Mouse (Mus musculus) liver, embryonic 11.5 days (tissue): ENCODE measurements around the gene Apol10b. TPM values are rescaled to one million over a fixed set of nuclear protein-coding genes. Genes with fewer than 3 reads are reported as not detected.

Experiments used
- ATAC-seq: fragments of 200-750 bp; cut with Nextera tagmentation; replicated peaks from 2 replicates; pipeline ENCODE4 v1.8.0; 2017; ENCODE audit warnings: moderate number of reproducible peaks, mild to moderate bottlenecking, moderate TSS enrichment, moderate library complexity; ENCODE audit not compliant: low FRiP score
- DNase-seq: peaks from one replicate; pipeline ENCODE4 v3.0.0-alpha.2; 2017; ENCODE audit warnings: low spot score
- H3K27ac ChIP-seq: fragments of 300-500 bp; sonication (generic); 2 replicates; pipeline ENCODE4 v1.5.1; 2014; ENCODE audit warnings: mild to moderate bottlenecking, low read depth, low read length, control low read depth
- H3K27me3 ChIP-seq: fragments of 300-500 bp; sonication (generic); replicated peaks from 2 replicates; pipeline ENCODE4 v1.6.1; 2014; ENCODE audit warnings: low read length, mixed read lengths; ENCODE audit not compliant: control insufficient read depth, insufficient read depth
- H3K36me3 ChIP-seq: fragments of 300-500 bp; sonication (generic); 2 replicates; pipeline ENCODE4 v1.6.1; 2014; ENCODE audit warnings: mild to moderate bottlenecking, low read length, moderate library complexity, mixed read lengths; ENCODE audit not compliant: control insufficient read depth, insufficient read depth
- H3K4me1 ChIP-seq: fragments of 300-500 bp; sonication (generic); replicated peaks from 2 replicates; pipeline ENCODE4 v1.6.1; 2014; ENCODE audit warnings: low read length, mixed read lengths; ENCODE audit not compliant: control insufficient read depth, insufficient read depth
- H3K4me2 ChIP-seq: fragments of 300-500 bp; sonication (generic); 2 replicates; pipeline ENCODE4 v1.6.1; 2014; ENCODE audit warnings: mild to moderate bottlenecking, control low read depth, moderate library complexity
- H3K4me3 ChIP-seq: fragments of 300-500 bp; sonication (generic); 2 replicates; pipeline ENCODE4 v1.5.1; 2014; ENCODE audit warnings: low read depth, low read length, control low read depth
- H3K9ac ChIP-seq: fragments of 300-500 bp; sonication (generic); 2 replicates; pipeline ENCODE4 v1.6.1; 2014; ENCODE audit warnings: low read depth, low read length, control low read depth
- H3K9me3 ChIP-seq: fragments of 300-500 bp; sonication (generic); 2 replicates; pipeline ENCODE4 v1.6.1; 2016; ENCODE audit warnings: low read length, inconsistent platforms, mixed read lengths; ENCODE audit not compliant: control insufficient read depth
- WGBS: fragments of 180-500 bp; shearing (Covaris S2); extraction: QIAGEN DNeasy Blood & Tissue Kit; methylation state at CpG from one replicate; pipeline ENCODE4 v1.1.7; 2014; 5-methylcytosine and 5-hydroxymethylcytosine counted together
- polyA plus RNA-seq: library from polyadenylated mRNA; unstranded; fragments of >200 nt; fragmentation: Nextera tagmentation; extraction: Ambion mirVana; gene quantifications from 2 replicates; pipeline ENCODE4 v1.2.1, GENCODE M21; 2014

Gene Apol10b
- polyA plus RNA-seq, 1 experiment from 2014 or later: not detected

- Histone ChIP-seq H3K9ac (no peak overlapping the region), H3K36me3 (no peaks in the 10 kb centered on the region), H3K27me3 (no peaks in the 10 kb centered on the region), H3K4me3 (no peak overlapping the region), H3K4me1 (no peaks in the 10 kb centered on the region), H3K4me2 (no peak overlapping the region), H3K9me3 (no peaks in the 10 kb centered on the region), H3K27ac (no peak overlapping the region)
- 70% methylated on average over 1 of the region's 1 CpGs for WGBS
- DNase-seq: no peak
- ATAC-seq: no peak
Observed at GRCm38 (mm10) chr15:77593557-77593956, 2.4 kb downstream of the Apol10b start.

- DNase-seq: no peak
- no peak overlapping the region for H3K4me3 ChIP-seq
- H3K9me3 ChIP-seq: no peaks in the 10 kb centered on the region
- no peak overlapping the region for H3K27ac ChIP-seq
- no peak for ATAC-seq
- H3K9ac ChIP-seq: no peak overlapping the region
- no peak overlapping the region for H3K4me2 ChIP-seq
- H3K27me3 ChIP-seq: no peaks in the 10 kb centered on the region
- 69% methylated on average over 2 of the region's 2 CpGs for whole genome bisulfite sequencing
- no peaks in the 10 kb centered on the region for H3K36me3 ChIP-seq
- no peaks in the 10 kb centered on the region for H3K4me1 ChIP-seq
Observed at GRCm38 (mm10) chr15:77590881-77591280, 5.0 kb downstream of the Apol10b start.

- H3K9me3 ChIP-seq: no peaks in the 10 kb centered on the region
- no peak for ATAC-seq
- H3K36me3 ChIP-seq: no peaks in the 10 kb centered on the region
- H3K27me3 ChIP-seq: no peaks in the 10 kb centered on the region
- no peak overlapping the region for H3K4me2 ChIP-seq
- no peaks in the 10 kb centered on the region for H3K4me1 ChIP-seq
- no peak for DNase-seq
- H3K9ac ChIP-seq: no peak overlapping the region
- no peak overlapping the region for H3K4me3 ChIP-seq
- no peak overlapping the region for H3K27ac ChIP-seq
Observed at GRCm38 (mm10) chr15:77588981-77589380, 6.9 kb downstream of the Apol10b start.

- H3K27ac ChIP-seq: no peak overlapping the region
- no peaks in the 10 kb centered on the region for H3K9me3 ChIP-seq
- no peak for ATAC-seq
- no peaks in the 10 kb centered on the region for H3K36me3 ChIP-seq
- no peaks in the 10 kb centered on the region for H3K4me1 ChIP-seq
- no peak overlapping the region for H3K4me2 ChIP-seq
- DNase-seq: no peak
- no peaks in the 10 kb centered on the region for H3K27me3 ChIP-seq
- no peak overlapping the region for H3K4me3 ChIP-seq
- no peak overlapping the region for H3K9ac ChIP-seq
Observed at GRCm38 (mm10) chr15:77587026-77587425, 8.9 kb downstream of the Apol10b start.

GRCm38 (mm10) chr15:77581681-77582080 lies 14.2 kb downstream of the Apol10b start:
- no peak overlapping the region for H3K4me3 ChIP-seq
- DNase-seq (no peak), ATAC-seq (no peak)
- H3K27me3 ChIP-seq: no peaks in the 10 kb centered on the region
- no peak overlapping the region for H3K9ac ChIP-seq
- no peaks in the 10 kb centered on the region for H3K36me3 ChIP-seq
- H3K4me1 ChIP-seq: no peaks in the 10 kb centered on the region
- WGBS: 44% methylated on average over 1 of the region's 1 CpGs
- H3K9me3 ChIP-seq: no peaks in the 10 kb centered on the region
- H3K27ac ChIP-seq: no peak overlapping the region
- H3K4me2 ChIP-seq: no peak overlapping the region

- DNase-seq (no peak), ATAC-seq (no peak)
- WGBS: 88% methylated on average over 4 of the region's 4 CpGs
- no peaks in the 10 kb centered on the region for H3K4me1 ChIP-seq
- H3K36me3 ChIP-seq: no peaks in the 10 kb centered on the region
- H3K9me3 ChIP-seq: no peaks in the 10 kb centered on the region
- no peak overlapping the region for H3K4me3 ChIP-seq
- no peak overlapping the region for H3K27ac ChIP-seq
- H3K4me2 ChIP-seq: no peak overlapping the region
- H3K27me3 ChIP-seq: no peaks in the 10 kb centered on the region
- no peak overlapping the region for H3K9ac ChIP-seq
Observed at GRCm38 (mm10) chr15:77579311-77579710, 16.6 kb downstream of the Apol10b start.

GRCm38 (mm10) chr15:77578801-77579200 lies 17.1 kb downstream of the Apol10b start:
- no peaks in the 10 kb centered on the region for H3K27me3 ChIP-seq
- H3K9ac ChIP-seq: no peak overlapping the region
- no peaks in the 10 kb centered on the region for H3K36me3 ChIP-seq
- no peak overlapping the region for H3K4me2 ChIP-seq
- 81% methylated on average over 2 of the region's 2 CpGs for WGBS
- DNase-seq (no peak), ATAC-seq (no peak)
- H3K9me3 ChIP-seq: no peaks in the 10 kb centered on the region
- H3K4me3 ChIP-seq: no peak overlapping the region
- H3K27ac ChIP-seq: no peak overlapping the region
- no peaks in the 10 kb centered on the region for H3K4me1 ChIP-seq

- H3K9me3 ChIP-seq: no peaks in the 10 kb centered on the region
- ATAC-seq (no peak), DNase-seq (no peak)
- H3K27me3 ChIP-seq: no peaks in the 10 kb centered on the region
- H3K4me1 ChIP-seq: no peaks in the 10 kb centered on the region
- no peak overlapping the region for H3K27ac ChIP-seq
- H3K4me2 ChIP-seq: no peak overlapping the region
- H3K9ac ChIP-seq: no peak overlapping the region
- H3K36me3 ChIP-seq: no peaks in the 10 kb centered on the region
- no peak overlapping the region for H3K4me3 ChIP-seq
Observed at GRCm38 (mm10) chr15:77563219-77563618, 32.7 kb downstream of the Apol10b start.

GRCm38 (mm10) chr15:77561792-77562191 lies 34.1 kb downstream of the Apol10b start, which contains the start of gene 1700025B11Rik:
Gene 1700025B11Rik, minus strand, starts transcription at chr15:77561892.
- Histone ChIP-seq H3K4me1 (no peaks in the 10 kb centered on the region), H3K27me3 (no peaks in the 10 kb centered on the region), H3K4me2 (no peak within 1 kb of the TSS), H3K9me3 (no peaks in the 10 kb centered on the region), H3K27ac (no peak within 1 kb of the TSS), H3K36me3 (no peaks in the 10 kb centered on the region), H3K4me3 (no peak within 1 kb of the TSS), H3K9ac (no peak within 1 kb of the TSS)
- no peak for ATAC-seq
- DNase-seq: no peak
